26 mouse cellular contexts compared by ENCODE assay signal in genomic region chr1:61038223-61038622, GRCm38 (mm10).
DNase-seq lines count a peak whose midpoint lies in the region; ATAC-seq and TF ChIP-seq lines count a peak whose summit lies in the region.
"Had no signal": no experiment of that assay in that cellular context is flagged by ENCODE, and none has a peak within 500 bp of the region (broad histone marks: within the 10 kb centered on the region; RNA-seq: fewer than 3 reads in every experiment).

No protein-coding gene starts in this region.

- no peaks in the 10 kb centered on the region for H3K27me3 ChIP-seq in embryonic facial prominence, embryonic 14.5 days (replicated peaks; ENCODE audit: control insufficient read depth, insufficient read depth, low read length)
- no peaks in the 10 kb centered on the region for H3K27me3 ChIP-seq in embryonic facial prominence, embryonic 10.5 days (replicated peaks; ENCODE audit: low read depth, poor library complexity, severe bottlenecking)
- H3K27me3 ChIP-seq in limb, embryonic 13.5 days = no peaks in the 10 kb centered on the region
- H3K27me3 ChIP-seq in limb, embryonic 10.5 days (ENCODE audit: low read depth, poor library complexity, severe bottlenecking) = no peaks in the 10 kb centered on the region
- H3K27me3 ChIP-seq in Patski = no peaks in the 10 kb centered on the region
- H3K27me3 ChIP-seq in stomach, postnatal 0 days (ENCODE audit: control insufficient read depth, insufficient read depth, low read length) = no peaks in the 10 kb centered on the region
- H3K27me3 ChIP-seq: embryonic facial prominence, embryonic 12.5 days; forebrain, embryonic 15.5 days; heart, embryonic 15.5 days had no signal

- H3K4me2 ChIP-seq in embryonic facial prominence, embryonic 14.5 days (ENCODE audit: low read depth, low read length) = no peak overlapping the region
- no peak overlapping the region for H3K4me2 ChIP-seq in limb, embryonic 13.5 days (replicated peaks)
- no peak overlapping the region for H3K4me2 ChIP-seq in stomach, postnatal 0 days (replicated peaks; ENCODE audit: low read depth)
- H3K4me2 ChIP-seq: embryonic facial prominence, embryonic 12.5 days; forebrain, embryonic 15.5 days; heart, embryonic 15.5 days; liver, embryonic 11.5 days had no signal

- H3K4me3 ChIP-seq in embryonic facial prominence, embryonic 14.5 days (ENCODE audit: low read depth, low read length) = no peak overlapping the region
- H3K4me3 ChIP-seq in embryonic facial prominence, embryonic 10.5 days = no peak overlapping the region
- H3K4me3 ChIP-seq in limb, embryonic 13.5 days = no peak overlapping the region
- H3K4me3 ChIP-seq in limb, embryonic 10.5 days = no peak overlapping the region
- H3K4me3 ChIP-seq in stomach, postnatal 0 days (ENCODE audit: low read depth, low read length) = no peak overlapping the region
- H3K4me3 ChIP-seq: embryonic facial prominence, embryonic 12.5 days; forebrain, embryonic 15.5 days; heart, embryonic 15.5 days; hindbrain, embryonic 10.5 days; left cerebral cortex, adult 2 months had no signal

- POLR2A ChIA-PET in Patski (lab: Charles Lee) = no interaction called here

- no peak overlapping the region for H3K27ac ChIP-seq in embryonic facial prominence, embryonic 14.5 days (replicated peaks; ENCODE audit: low read depth, low read length)
- no peak overlapping the region for H3K27ac ChIP-seq in embryonic facial prominence, embryonic 10.5 days (replicated peaks)
- H3K27ac ChIP-seq in limb, embryonic 13.5 days = no peak overlapping the region
- H3K27ac ChIP-seq in limb, embryonic 10.5 days = no peak overlapping the region
- no peak overlapping the region for H3K27ac ChIP-seq in stomach, postnatal 0 days (replicated peaks)
- H3K27ac ChIP-seq: embryonic facial prominence, embryonic 12.5 days; forebrain, embryonic 15.5 days; heart, embryonic 15.5 days; hindbrain, embryonic 10.5 days; hindbrain, postnatal 0 days; left cerebral cortex, adult 2 months; macrophage had no signal

- WGBS in embryonic facial prominence, embryonic 14.5 days = 72% methylated on average over 4 of the region's 4 CpGs
- WGBS in embryonic facial prominence, embryonic 10.5 days = 87% methylated on average over 4 of the region's 4 CpGs
- 60% methylated on average over 4 of the region's 4 CpGs for WGBS in limb, embryonic 13.5 days
- WGBS in limb, embryonic 10.5 days = 87% methylated on average over 4 of the region's 4 CpGs
- WGBS in stomach, postnatal 0 days = 44% methylated on average over 4 of the region's 4 CpGs

- DNase-seq in embryonic facial prominence, embryonic 14.5 days (ENCODE audit: low spot score) = peak; percentile 11
- DNase-seq in embryonic facial prominence, embryonic 10.5 days (ENCODE audit: low spot score) = no peak
- no peak for DNase-seq in limb, embryonic 10.5 days (ENCODE audit: low spot score)
- no peak for DNase-seq in Patski (ENCODE audit: low read depth, low spot score)
- no peak for DNase-seq in stomach, postnatal 0 days (ENCODE audit: low spot score)
- DNase-seq in left cerebral cortex, postnatal 10 days (ENCODE audit: extremely low spot score in 1 of 2, low spot score in 2 of 2) = no peak
- DNase-seq: adrenal gland, postnatal 25 days; cerebellum, adult 9-10 months; gastrocnemius, postnatal 25 days; heart, adult 18-20 months; kidney, postnatal 4 days; left cerebral cortex, postnatal 4 days; liver, postnatal 0 days; thymus, adult 18-20 months; thymus, postnatal 36 days had no signal

- no peak for TF ChIP-seq CTCF in Patski (IDR thresholded peaks at IDR 0.05)
- no peak for TF ChIP-seq CTCF in stomach, postnatal 0 days (IDR thresholded peaks at IDR 0.05; ENCODE audit: low read depth)

- CTCF ChIA-PET in Patski (lab: Charles Lee) = interaction anchor here (1.4 kb wide), 1 partner anchor 12 kb away, joined by 3 read pairs; no protein-coding TSS in a partner anchor

- no peaks in the 10 kb centered on the region for H3K36me3 ChIP-seq in embryonic facial prominence, embryonic 14.5 days (ENCODE audit: control insufficient read depth, insufficient read depth, low read length)
- no peaks in the 10 kb centered on the region for H3K36me3 ChIP-seq in embryonic facial prominence, embryonic 10.5 days (replicated peaks)
- no peaks in the 10 kb centered on the region for H3K36me3 ChIP-seq in limb, embryonic 13.5 days
- no peaks in the 10 kb centered on the region for H3K36me3 ChIP-seq in limb, embryonic 10.5 days
- no peaks in the 10 kb centered on the region for H3K36me3 ChIP-seq in stomach, postnatal 0 days (ENCODE audit: control insufficient read depth, insufficient read depth, low read length)
- H3K36me3 ChIP-seq: embryonic facial prominence, embryonic 12.5 days; forebrain, embryonic 15.5 days; heart, embryonic 15.5 days; hindbrain, embryonic 10.5 days had no signal

- TF ChIP-seq EP300 in stomach, postnatal 0 days (optimal IDR thresholded peaks at IDR 0.05) = no peak

- intact Hi-C loops in left cerebral cortex, postnatal 10 days (cut with DNase I) = no loop called here

- H3K9me3 ChIP-seq in embryonic facial prominence, embryonic 14.5 days (ENCODE audit: control insufficient read depth, low read length) = no peaks in the 10 kb centered on the region
- H3K9me3 ChIP-seq in embryonic facial prominence, embryonic 10.5 days = no peaks in the 10 kb centered on the region
- no peaks in the 10 kb centered on the region for H3K9me3 ChIP-seq in limb, embryonic 13.5 days
- H3K9me3 ChIP-seq in limb, embryonic 10.5 days (replicated peaks) = no peaks in the 10 kb centered on the region
- no peaks in the 10 kb centered on the region for H3K9me3 ChIP-seq in stomach, postnatal 0 days (ENCODE audit: control insufficient read depth, low read length)
- H3K9me3 ChIP-seq: embryonic facial prominence, embryonic 12.5 days; forebrain, embryonic 15.5 days; heart, embryonic 15.5 days; hindbrain, embryonic 10.5 days had no signal

- in situ Hi-C loops in Patski (cut with MboI; ENCODE audit: low pct_unique_long_range_greater_than_20kb) = no loop called here

- ATAC-seq in embryonic facial prominence, embryonic 14.5 days (ENCODE audit: low read depth) = no peak
- 0 out of 2 replicates have a peak, but pooled peaks have one; percentile 19 for ATAC-seq in limb, embryonic 13.5 days (ENCODE audit: low FRiP score, low read depth)
- peak; percentile 67 for ATAC-seq in Patski
- ATAC-seq in stomach, postnatal 0 days (ENCODE audit: low FRiP score, low TSS enrichment) = peak; percentile 59; the same call in 1 of the 2 replicates
- ATAC-seq: forebrain, embryonic 15.5 days; hindbrain, postnatal 0 days; intestine, embryonic 16.5 days; liver, postnatal 0 days; midbrain, embryonic 16.5 days had no signal

- H3K4me1 ChIP-seq in embryonic facial prominence, embryonic 14.5 days (ENCODE audit: control insufficient read depth, insufficient read depth, low read length) = no peaks in the 10 kb centered on the region
- no peaks in the 10 kb centered on the region for H3K4me1 ChIP-seq in embryonic facial prominence, embryonic 10.5 days
- peaks cover 13% of the 10 kb centered on the region for H3K4me1 ChIP-seq in limb, embryonic 13.5 days
- no peaks in the 10 kb centered on the region for H3K4me1 ChIP-seq in limb, embryonic 10.5 days
- no peaks in the 10 kb centered on the region for H3K4me1 ChIP-seq in stomach, postnatal 0 days (replicated peaks; ENCODE audit: control insufficient read depth, insufficient read depth)
- H3K4me1 ChIP-seq: embryonic facial prominence, embryonic 12.5 days; forebrain, embryonic 15.5 days; heart, embryonic 15.5 days; hindbrain, embryonic 10.5 days had no signal

- no peak overlapping the region for H3K9ac ChIP-seq in embryonic facial prominence, embryonic 14.5 days (ENCODE audit: low read depth, low read length)
- H3K9ac ChIP-seq in limb, embryonic 13.5 days = no peak overlapping the region
- no peak overlapping the region for H3K9ac ChIP-seq in stomach, postnatal 0 days (ENCODE audit: low read length)
- H3K9ac ChIP-seq: embryonic facial prominence, embryonic 12.5 days; forebrain, embryonic 15.5 days; heart, embryonic 15.5 days; liver, postnatal 0 days had no signal
